11 mouse cellular contexts compared by ENCODE assay signal in genomic region chr12:112661327-112661605, GRCm38 (mm10). TPM values are rescaled to one million over a fixed set of nuclear protein-coding genes. Genes with fewer than 3 reads are reported as not detected.
DNase-seq lines count a peak whose midpoint lies in the region; ATAC-seq and TF ChIP-seq lines count a peak whose summit lies in the region.
"Had no signal": no experiment of that assay in that cellular context is flagged by ENCODE, and none has a peak within 500 bp of the region (broad histone marks: within the 10 kb centered on the region; RNA-seq: fewer than 3 reads in every experiment).

No protein-coding gene starts in this region.

- intact Hi-C loops in heart, adult 2 months (cut with DNase I), result no loop called here

- TF ChIP-seq POLR2A in heart, adult 2 months (IDR thresholded peaks at IDR 0.05; ENCODE audit: insufficient read depth, low read depth, low read length), result no peak

- H3K9me3 ChIP-seq in heart, embryonic 13.5 days, result no peaks in the 10 kb centered on the region
- no peaks in the 10 kb centered on the region for H3K9me3 ChIP-seq in neural tube, embryonic 11.5 days (ENCODE audit: control insufficient read depth, low read length)
- H3K9me3 ChIP-seq in limb, embryonic 13.5 days, result no peaks in the 10 kb centered on the region
- no peaks in the 10 kb centered on the region for H3K9me3 ChIP-seq in stomach, postnatal 0 days (ENCODE audit: control insufficient read depth, low read length)

- ATAC-seq in heart, embryonic 13.5 days (ENCODE audit: extremely low read depth, insufficient number of reproducible peaks, low FRiP score, low TSS enrichment), result no peak
- ATAC-seq in neural tube, embryonic 11.5 days (ENCODE audit: insufficient read depth, low FRiP score, low TSS enrichment), result no peak
- no peak for ATAC-seq in limb, embryonic 13.5 days (ENCODE audit: low FRiP score, low read depth)
- no peak for ATAC-seq in stomach, postnatal 0 days (ENCODE audit: low FRiP score, low TSS enrichment)

- no peak for DNase-seq in heart, adult 2 months
- DNase-seq in neural tube, embryonic 11.5 days (ENCODE audit: low spot score), result no peak
- DNase-seq in neural tube, embryonic 10.5 days (ENCODE audit: extremely low spot score, low spot score), result no peak
- no peak for DNase-seq in stomach, postnatal 0 days (ENCODE audit: low spot score)
- DNase-seq in left cerebral cortex, adult 18-20 months (ENCODE audit: low spot score in 2 of 2), result no peak
- DNase-seq in ovary, postnatal 10 days (ENCODE audit: low spot score), result no peak
- DNase-seq: adrenal gland, postnatal 36 days; kidney, adult 11 months; thymus, adult 18-20 months had no signal

- peaks cover 95% of the 10 kb centered on the region for H3K36me3 ChIP-seq in heart, embryonic 13.5 days
- no peaks in the 10 kb centered on the region for H3K36me3 ChIP-seq in heart, adult 2 months (ENCODE audit: control insufficient read depth, insufficient read depth, low read length)
- H3K36me3 ChIP-seq in neural tube, embryonic 11.5 days (ENCODE audit: control insufficient read depth, insufficient read depth, low read length), result peaks cover 22% of the 10 kb centered on the region
- peaks cover 98% of the 10 kb centered on the region for H3K36me3 ChIP-seq in limb, embryonic 13.5 days
- H3K36me3 ChIP-seq in stomach, postnatal 0 days (ENCODE audit: control insufficient read depth, insufficient read depth, low read length), result peaks cover 42% of the 10 kb centered on the region

- no peak for TF ChIP-seq CTCF in heart, adult 2 months (IDR thresholded peaks at IDR 0.05)
- TF ChIP-seq CTCF in stomach, postnatal 0 days (IDR thresholded peaks at IDR 0.05; ENCODE audit: low read depth), result no peak

- H3K4me1 ChIP-seq in heart, embryonic 13.5 days, result peaks cover 79% of the 10 kb centered on the region
- peaks cover 10% of the 10 kb centered on the region for H3K4me1 ChIP-seq in heart, adult 2 months (ENCODE audit: control insufficient read depth, insufficient read depth, low read length)
- peaks cover 54% of the 10 kb centered on the region for H3K4me1 ChIP-seq in neural tube, embryonic 11.5 days (ENCODE audit: control insufficient read depth, insufficient read depth, low read length)
- H3K4me1 ChIP-seq in limb, embryonic 13.5 days, result peaks cover 65% of the 10 kb centered on the region
- H3K4me1 ChIP-seq in stomach, postnatal 0 days (replicated peaks; ENCODE audit: control insufficient read depth, insufficient read depth), result peaks cover 20% of the 10 kb centered on the region

- TF ChIP-seq EP300 in heart, adult 2 months (IDR thresholded peaks at IDR 0.05; ENCODE audit: insufficient read depth, low read depth, low read length), result no peak
- TF ChIP-seq EP300 in stomach, postnatal 0 days (optimal IDR thresholded peaks at IDR 0.05), result no peak

- whole genome bisulfite sequencing in heart, embryonic 13.5 days, result 45% methylated on average over 3 of the region's 3 CpGs
- 55% methylated on average over 3 of the region's 3 CpGs for WGBS in heart, adult 2 months
- WGBS in neural tube, embryonic 11.5 days, result 83% methylated on average over 3 of the region's 3 CpGs
- 80% methylated on average over 3 of the region's 3 CpGs for WGBS in limb, embryonic 13.5 days
- WGBS in stomach, postnatal 0 days, result 57% methylated on average over 3 of the region's 3 CpGs

- H3K79me2 ChIP-seq in heart, adult 2 months (replicated peaks; ENCODE audit: control insufficient read depth, insufficient read depth, low read length), result peaks cover 15% of the 10 kb centered on the region

- H3K4me3 ChIP-seq in heart, embryonic 13.5 days, result peak overlapping the region; percentile 21
- H3K4me3 ChIP-seq in heart, adult 2 months, result no peak overlapping the region
- H3K4me3 ChIP-seq in neural tube, embryonic 11.5 days (ENCODE audit: low read depth, low read length), result no peak overlapping the region
- H3K4me3 ChIP-seq in limb, embryonic 13.5 days, result 0 out of 2 replicates have a peak overlapping the region, but pooled peaks have one; percentile 2
- no peak overlapping the region for H3K4me3 ChIP-seq in stomach, postnatal 0 days (ENCODE audit: low read depth, low read length)

- no peaks in the 10 kb centered on the region for H3K27me3 ChIP-seq in heart, embryonic 13.5 days (replicated peaks)
- H3K27me3 ChIP-seq in heart, adult 2 months (ENCODE audit: control insufficient read depth, insufficient read depth, low read length), result no peaks in the 10 kb centered on the region
- H3K27me3 ChIP-seq in neural tube, embryonic 11.5 days (ENCODE audit: control insufficient read depth, insufficient read depth, low read length), result no peaks in the 10 kb centered on the region
- no peaks in the 10 kb centered on the region for H3K27me3 ChIP-seq in limb, embryonic 13.5 days
- no peaks in the 10 kb centered on the region for H3K27me3 ChIP-seq in stomach, postnatal 0 days (ENCODE audit: control insufficient read depth, insufficient read depth, low read length)

- peak overlapping the region; percentile 67 for H3K4me2 ChIP-seq in heart, embryonic 13.5 days
- no peak overlapping the region for H3K4me2 ChIP-seq in neural tube, embryonic 11.5 days (ENCODE audit: low read depth)
- H3K4me2 ChIP-seq in limb, embryonic 13.5 days (replicated peaks), result peak overlapping the region; percentile 54
- H3K4me2 ChIP-seq in stomach, postnatal 0 days (replicated peaks; ENCODE audit: low read depth), result peak overlapping the region; percentile 18; the same call in 1 of the 2 replicates

- H3K9ac ChIP-seq in heart, embryonic 13.5 days, result peak overlapping the region; percentile 61
- no peak overlapping the region for H3K9ac ChIP-seq in heart, adult 2 months (ENCODE audit: low read depth, low read length)
- H3K9ac ChIP-seq in neural tube, embryonic 11.5 days (ENCODE audit: low read length), result peak overlapping the region; percentile 18; the same call in 1 of the 2 replicates
- H3K9ac ChIP-seq in limb, embryonic 13.5 days, result peak overlapping the region; percentile 55; the same call in 1 of the 2 replicates
- H3K9ac ChIP-seq in stomach, postnatal 0 days (ENCODE audit: low read length), result peak overlapping the region; percentile 31; the same call in 1 of the 2 replicates

- H3K27ac ChIP-seq in heart, embryonic 13.5 days (replicated peaks), result peak overlapping the region; percentile 99
- no peak overlapping the region for H3K27ac ChIP-seq in heart, adult 2 months
- peak overlapping the region; percentile 73 for H3K27ac ChIP-seq in neural tube, embryonic 11.5 days (ENCODE audit: low read depth, low read length)
- H3K27ac ChIP-seq in limb, embryonic 13.5 days, result peak overlapping the region; percentile 93
- H3K27ac ChIP-seq in stomach, postnatal 0 days (replicated peaks), result peak overlapping the region; percentile 82

RNA-seq across cellular contexts. Expression of gene Akt1, which starts 13.4 kb away (rescaled TPM):
- polyA plus RNA-seq in heart, embryonic 13.5 days (2015; fragmentation: Nextera tagmentation; extraction: Ambion mirVana), result 59.2 and 66.6 TPM in 2 replicates
- total RNA-seq in heart, adult 2 months (2021), result 100 to 1,000 TPM; 189 to 207 TPM
- 148 and 149 TPM in 2 replicates for polyA plus RNA-seq in heart, adult 2 months (2012; rRNA removed)
- polyA plus RNA-seq in neural tube, embryonic 11.5 days (2014; fragmentation: Nextera tagmentation; extraction: Ambion mirVana), result 124 and 126 TPM in 2 replicates
- polyA plus RNA-seq in limb, embryonic 13.5 days (2015; fragmentation: Nextera tagmentation; extraction: Ambion mirVana), result 62.5 and 71.0 TPM in 2 replicates
- 84.5 and 98.2 TPM in 2 replicates for polyA plus RNA-seq in stomach, postnatal 0 days (2015; fragmentation: Nextera tagmentation; extraction: Ambion mirVana)
- total RNA-seq in left cerebral cortex, adult 18-20 months (2021), result 100 to 1,000 TPM; 161 to 169 TPM

RNA-seq across cellular contexts. Expression of gene Siva1, which starts 16.8 kb away (rescaled TPM):
- polyA plus RNA-seq in heart, embryonic 13.5 days (2015; fragmentation: Nextera tagmentation; extraction: Ambion mirVana), result 129 and 149 TPM in 2 replicates
- 10 to 100 TPM; 32.0 to 38.7 TPM for total RNA-seq in heart, adult 2 months (2021)
- polyA plus RNA-seq in heart, adult 2 months (2012; rRNA removed), result 38.4 and 39.4 TPM in 2 replicates
- 217 and 219 TPM in 2 replicates for polyA plus RNA-seq in neural tube, embryonic 11.5 days (2014; fragmentation: Nextera tagmentation; extraction: Ambion mirVana)
- polyA plus RNA-seq in limb, embryonic 13.5 days (2015; fragmentation: Nextera tagmentation; extraction: Ambion mirVana), result 246 and 251 TPM in 2 replicates
- 91.5 and 97.1 TPM in 2 replicates for polyA plus RNA-seq in stomach, postnatal 0 days (2015; fragmentation: Nextera tagmentation; extraction: Ambion mirVana)
- total RNA-seq in left cerebral cortex, adult 18-20 months (2021), result 10 to 100 TPM; 21.6 to 22.0 TPM

RNA-seq across cellular contexts. Expression of gene Zbtb42, which starts 17.4 kb away (rescaled TPM):
- 5.8 and 6.2 TPM in 2 replicates for polyA plus RNA-seq in heart, embryonic 13.5 days (2015; fragmentation: Nextera tagmentation; extraction: Ambion mirVana)
- 1 to 10 TPM; 4.4 to 5.9 TPM for total RNA-seq in heart, adult 2 months (2021)
- 9.5 and 13.6 TPM in 2 replicates for polyA plus RNA-seq in heart, adult 2 months (2012; rRNA removed)
- 4.4 and 6.7 TPM in 2 replicates for polyA plus RNA-seq in neural tube, embryonic 11.5 days (2014; fragmentation: Nextera tagmentation; extraction: Ambion mirVana)
- 2.2 and 2.4 TPM in 2 replicates for polyA plus RNA-seq in limb, embryonic 13.5 days (2015; fragmentation: Nextera tagmentation; extraction: Ambion mirVana)
- polyA plus RNA-seq in stomach, postnatal 0 days (2015; fragmentation: Nextera tagmentation; extraction: Ambion mirVana), result 11.3 and 12.1 TPM in 2 replicates
- total RNA-seq in left cerebral cortex, adult 18-20 months (2021), result 1 to 10 TPM; 1.1 to 1.5 TPM

RNA-seq across cellular contexts. Expression of gene Adssl1, which starts 41.4 kb away (rescaled TPM):
- polyA plus RNA-seq in heart, embryonic 13.5 days (2015; fragmentation: Nextera tagmentation; extraction: Ambion mirVana), result 69.3 and 83.9 TPM in 2 replicates
- total RNA-seq in heart, adult 2 months (2021), result 100 to 1,000 TPM; 150 to 173 TPM
- 85.2 and 98.2 TPM in 2 replicates for polyA plus RNA-seq in heart, adult 2 months (2012; rRNA removed)
- polyA plus RNA-seq in neural tube, embryonic 11.5 days (2014; fragmentation: Nextera tagmentation; extraction: Ambion mirVana), result 4.6 and 4.7 TPM in 2 replicates
- polyA plus RNA-seq in limb, embryonic 13.5 days (2015; fragmentation: Nextera tagmentation; extraction: Ambion mirVana), result 12.8 and 14.7 TPM in 2 replicates
- polyA plus RNA-seq in stomach, postnatal 0 days (2015; fragmentation: Nextera tagmentation; extraction: Ambion mirVana), result 4.7 and 6.4 TPM in 2 replicates
- 10 to 100 TPM; 16.4 to 19.7 TPM for total RNA-seq in left cerebral cortex, adult 18-20 months (2021)

RNA-seq across cellular contexts. Expression of gene Cep170b, which starts 59.0 kb away (rescaled TPM):
- 4.0 and 4.3 TPM in 2 replicates for polyA plus RNA-seq in heart, embryonic 13.5 days (2015; fragmentation: Nextera tagmentation; extraction: Ambion mirVana)
- 10 to 100 TPM; 10.8 to 11.5 TPM for total RNA-seq in heart, adult 2 months (2021)
- polyA plus RNA-seq in heart, adult 2 months (2012; rRNA removed), result 9.6 and 10.7 TPM in 2 replicates
- polyA plus RNA-seq in neural tube, embryonic 11.5 days (2014; fragmentation: Nextera tagmentation; extraction: Ambion mirVana), result 10.2 and 10.7 TPM in 2 replicates
- polyA plus RNA-seq in limb, embryonic 13.5 days (2015; fragmentation: Nextera tagmentation; extraction: Ambion mirVana), result 14.7 and 16.6 TPM in 2 replicates
- polyA plus RNA-seq in stomach, postnatal 0 days (2015; fragmentation: Nextera tagmentation; extraction: Ambion mirVana), result 20.7 and 21.2 TPM in 2 replicates
- 100 to 1,000 TPM; 267 to 284 TPM for total RNA-seq in left cerebral cortex, adult 18-20 months (2021)

Comparison
In these comparisons a context has a peak if more than half of its experiments do, and no peak if none do; other contexts are left out.
1. H3K4me3 ChIP-seq: peak in heart, embryonic 13.5 days (single experiment) and limb, embryonic 13.5 days (single experiment); none in heart, adult 2 months (single experiment), neural tube, embryonic 11.5 days (single experiment) and stomach, postnatal 0 days (single experiment).